Mouse (Mus musculus) stomach, postnatal 0 days (tissue): ENCODE results near the gene Wdr24.

Experiments used
- CTCF ChIP-seq: IDR thresholded peaks from 2 replicates; pipeline ENCODE4 v1.5.1; 2016; ENCODE audit warnings: antibody characterized with exemption, low read depth, mild to moderate bottlenecking, moderate library complexity
- EP300 ChIP-seq: optimal IDR thresholded peaks from 2 replicates; pipeline ENCODE3; 2016; ENCODE audit warnings: antibody characterized with exemption

DNA sequence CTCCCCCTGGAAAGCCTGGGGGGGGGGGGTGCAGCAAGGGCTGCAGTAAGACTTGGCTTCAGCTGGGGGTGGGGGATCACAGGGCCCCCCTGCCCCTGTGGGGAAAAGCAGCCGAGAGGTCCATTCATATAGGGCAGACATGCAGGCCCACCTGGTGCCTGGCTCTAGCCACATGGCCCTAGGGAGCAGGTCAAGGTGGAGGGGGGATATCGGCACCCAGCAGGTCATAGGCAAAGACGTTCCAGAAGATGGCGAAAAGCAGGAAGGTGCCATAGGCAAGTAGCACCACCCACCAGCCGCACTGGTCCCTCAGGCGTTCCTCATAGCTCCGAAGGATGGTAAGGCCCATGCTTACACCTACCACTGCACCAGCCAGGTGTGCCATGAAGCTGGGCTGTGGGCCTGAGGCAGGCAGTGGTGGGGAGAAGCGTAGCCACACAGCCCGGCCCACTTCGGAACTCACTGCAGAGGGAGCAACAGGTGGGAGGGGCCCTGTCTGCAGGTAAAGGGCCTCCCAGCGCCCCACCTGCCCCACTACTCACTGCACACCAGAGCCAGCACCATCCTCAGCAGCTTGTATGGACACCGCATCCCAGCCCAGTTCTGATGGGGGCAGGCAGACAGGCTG is 11.3 kb downstream of the Wdr24 start:
- no peak for TF ChIP-seq EP300
- no peak for TF ChIP-seq CTCF
